Mouse (Mus musculus) duodenum, adult 2 months (tissue): ENCODE measurements around the gene Alpk3. TPM values are rescaled to one million over a fixed set of nuclear protein-coding genes. Genes with fewer than 3 reads are reported as not detected.

Source experiments
- polyA plus RNA-seq: library from polyadenylated mRNA; depleted of rRNA; stranded (reverse); fragments of >200 nt; gene quantifications from 2 replicates; pipeline ENCODE4 v1.2.3, GENCODE M21; 2012; ENCODE audit warnings: low replicate concordance; rRNA removed

Alpk3 gene
- polyA plus RNA-seq: 0.02 TPM in 1 of 2 replicates, not detected in the other

GRCm38 (mm10) chr7:81057471-81057870 lies at the start of gene Alpk3:
Gene Alpk3, plus strand, starts transcription at chr7:81057600.

GRCm38 (mm10) chr7:81114555-81114954 lies 57.2 kb downstream of the Alpk3 start, which contains the start of gene Slc28a1:
Gene Slc28a1, plus strand, starts transcription at chr7:81114799.

Other genes starting within 250 kb of the Alpk3 start
- 15.3 and 18.3 TPM in 2 replicates for gene Iqgap1, start 231.6 kb upstream of the Alpk3 start, polyA plus RNA-seq
- gene Zscan2, start 196.7 kb upstream of the Alpk3 start, polyA plus RNA-seq: 1.4 and 1.7 TPM in 2 replicates
- 5.2 and 7.6 TPM in 2 replicates for gene Wdr73, start 156.3 kb upstream of the Alpk3 start, polyA plus RNA-seq
- gene Nmb, start 152.5 kb upstream of the Alpk3 start, polyA plus RNA-seq: 2.0 and 2.4 TPM in 2 replicates
- 26.7 and 28.7 TPM in 2 replicates for gene Sec11a, start 109.8 kb upstream of the Alpk3 start, polyA plus RNA-seq
- 10.9 and 11.7 TPM in 2 replicates for gene Zfp592, start 63.9 kb upstream of the Alpk3 start, polyA plus RNA-seq
- gene Slc28a1, start 57.2 kb downstream of the Alpk3 start, polyA plus RNA-seq: 83.4 and 128 TPM in 2 replicates
- 2.3 and 3.8 TPM in 2 replicates for gene Pde8a, start 156.0 kb downstream of the Alpk3 start, polyA plus RNA-seq